Mouse (Mus musculus): ENCODE measurements around the gene Rps16.

DNA sequence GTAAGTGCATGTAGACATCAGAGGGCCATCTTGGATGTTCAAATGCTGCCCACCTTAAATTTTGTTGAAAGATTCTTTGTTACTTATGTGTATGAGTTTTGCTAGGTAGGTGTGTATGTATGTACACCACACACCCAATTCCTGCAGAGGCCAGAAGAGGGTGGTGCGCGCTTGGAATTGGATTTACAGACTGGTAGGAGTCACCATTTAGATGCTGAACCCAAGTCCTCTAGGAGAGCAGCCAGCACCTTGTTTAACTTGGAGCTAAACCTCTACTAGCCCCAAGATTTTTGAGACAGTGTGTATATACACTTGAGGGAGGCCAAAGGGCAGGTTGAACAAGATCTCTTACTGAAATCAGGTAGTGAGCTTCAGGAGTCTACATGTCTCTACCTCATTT is 2.8 kb downstream of the Rps16 start:
- TF ChIP-seq CEBPB (IDR thresholded peaks at IDR 0.05; ENCODE audit: low read depth) = no peak
- TF ChIP-seq CTCF (IDR thresholded peaks at IDR 0.05; ENCODE audit: control insufficient read depth, insufficient read depth, insufficient read length) = no peak
- no peak for TF ChIP-seq USF1 (IDR thresholded peaks at IDR 0.05; ENCODE audit: low read depth)
- no peak for TF ChIP-seq MYOD1 (IDR thresholded peaks at IDR 0.05; ENCODE audit: control insufficient read depth, insufficient read length, low read depth)
- no peak for TF ChIP-seq MAX (IDR thresholded peaks at IDR 0.05)
- TF ChIP-seq MYOG (IDR thresholded peaks at IDR 0.05; ENCODE audit: control insufficient read depth, extremely low read depth, insufficient read length) = no peak
- TF ChIP-seq FOSL1 (IDR thresholded peaks at IDR 0.05; ENCODE audit: insufficient read depth, low read length, poor library complexity, severe bottlenecking) = no peak
